Mouse (Mus musculus) hindbrain, embryonic 16.5 days (tissue): ENCODE results near the gene Neurod4. TPM values are rescaled to one million over a fixed set of nuclear protein-coding genes. Genes with fewer than 3 reads are reported as not detected.
A peak's percentile ranks its signal among the peaks of the same experiment; 100 is the strongest.
"Not testable (repeated sequence)": the region's sequence is repeated elsewhere in the genome, so short reads cannot be mapped to it uniquely, and the experiment has no call there.

Source experiments
- ATAC-seq: fragments of 200-750 bp; cut with Nextera tagmentation; 2 replicates; pipeline ENCODE4 v1.8.0; 2017; ENCODE audit warnings: moderate TSS enrichment, moderate library complexity
- H3K27ac ChIP-seq: fragments of 300-500 bp; sonication (generic); 2 replicates; pipeline ENCODE4 v1.5.1; 2014; ENCODE audit warnings: low read depth, mild to moderate bottlenecking, control low read depth, low read length, moderate library complexity
- H3K27me3 ChIP-seq: fragments of 300-500 bp; sonication (generic); replicated peaks from 2 replicates; pipeline ENCODE4 v1.6.1; 2014; ENCODE audit warnings: low read length; ENCODE audit not compliant: control insufficient read depth, insufficient read depth
- H3K36me3 ChIP-seq: fragments of 300-500 bp; sonication (generic); 2 replicates; pipeline ENCODE4 v1.6.1; 2014; ENCODE audit warnings: mild to moderate bottlenecking, low read length, moderate library complexity, mixed read lengths; ENCODE audit not compliant: control insufficient read depth, insufficient read depth
- H3K4me1 ChIP-seq: fragments of 300-500 bp; sonication (generic); 2 replicates; pipeline ENCODE4 v1.6.1; 2014; ENCODE audit warnings: low read depth, low read length; ENCODE audit not compliant: control insufficient read depth, insufficient read depth
- H3K4me2 ChIP-seq: fragments of 300-500 bp; sonication (generic); 2 replicates; pipeline ENCODE4 v1.6.1; 2014; ENCODE audit warnings: mild to moderate bottlenecking, low read length, control low read depth, moderate library complexity
- H3K4me3 ChIP-seq: fragments of 300-500 bp; sonication (generic); 2 replicates; pipeline ENCODE4 v1.5.1; 2014; ENCODE audit warnings: mild to moderate bottlenecking, low read length, control low read depth, moderate library complexity
- H3K9ac ChIP-seq: fragments of 300-500 bp; sonication (generic); 2 replicates; pipeline ENCODE4 v1.6.1; 2014; ENCODE audit warnings: low read depth, mild to moderate bottlenecking, control low read depth, low read length, moderate library complexity
- H3K9me3 ChIP-seq: fragments of 300-500 bp; sonication (generic); 2 replicates; pipeline ENCODE4 v1.6.1; 2014; ENCODE audit warnings: mild to moderate bottlenecking, low read length, moderate library complexity; ENCODE audit not compliant: control insufficient read depth
- WGBS: fragments of 180-500 bp; shearing (Covaris S2); extraction: QIAGEN DNeasy Blood & Tissue Kit; methylation state at CpG from one replicate; pipeline ENCODE4 v1.1.7; 2014; 5-methylcytosine and 5-hydroxymethylcytosine counted together
- polyA plus RNA-seq: library from polyadenylated mRNA; unstranded; fragments of >200 nt; fragmentation: Nextera tagmentation; extraction: Ambion mirVana; gene quantifications from 2 replicates; pipeline ENCODE4 v1.2.1, GENCODE M21; 2015

Gene Neurod4
- polyA plus RNA-seq, 1 experiment from 2014 or later: 1.5 TPM

GRCm38 (mm10) chr10:130311534-130312227 lies 31.6 kb upstream of the Neurod4 start:
- H3K36me3 ChIP-seq: no peaks in the 10 kb centered on the region
- no peaks in the 10 kb centered on the region for H3K9me3 ChIP-seq
- no peak overlapping the region for H3K27ac ChIP-seq
- H3K4me1 ChIP-seq: no peaks in the 10 kb centered on the region
- no peak overlapping the region for H3K4me2 ChIP-seq
- no peak for ATAC-seq
- no peaks in the 10 kb centered on the region for H3K27me3 ChIP-seq
- 89% methylated on average over 2 of the region's 2 CpGs for WGBS
- H3K9ac ChIP-seq: no peak overlapping the region
- no peak overlapping the region for H3K4me3 ChIP-seq

- H3K36me3 ChIP-seq, H3K4me2 ChIP-seq, ATAC-seq, H3K9me3 ChIP-seq, H3K9ac ChIP-seq, H3K27me3 ChIP-seq, H3K27ac ChIP-seq, H3K4me1 ChIP-seq, H3K4me3 ChIP-seq: not testable (repeated sequence)
- WGBS: 81% methylated on average over 3 of the region's 5 CpGs
These were observed 24.1 kb upstream of the Neurod4 start for GRCm38 (mm10) chr10:130304138-130304537.

- 15% methylated on average over 4 of the region's 4 CpGs for WGBS
- not testable (repeated sequence) for H3K27ac ChIP-seq, ATAC-seq
These were observed 18.7 kb upstream of the Neurod4 start for GRCm38 (mm10) chr10:130298748-130299147.

GRCm38 (mm10) chr10:130293741-130294408 lies 13.8 kb upstream of the Neurod4 start:
- H3K4me2 ChIP-seq: no peak overlapping the region
- 0 out of 2 replicates have a peak, but pooled peaks have one; percentile 52 for ATAC-seq
- no peaks in the 10 kb centered on the region for H3K36me3 ChIP-seq
- no peak overlapping the region for H3K4me3 ChIP-seq
- no peaks in the 10 kb centered on the region for H3K9me3 ChIP-seq
- H3K4me1 ChIP-seq: no peaks in the 10 kb centered on the region; the same call in 1 of the 2 replicates
- WGBS: 8% methylated on average over 3 of the region's 3 CpGs
- no peak overlapping the region for H3K27ac ChIP-seq
- H3K9ac ChIP-seq: no peak overlapping the region
- no peaks in the 10 kb centered on the region for H3K27me3 ChIP-seq

More at GRCm38 (mm10) chr10:130298748-130299147, 18.7 kb upstream of the Neurod4 start:
- H3K9ac ChIP-seq, H3K4me1 ChIP-seq, H3K36me3 ChIP-seq, H3K27me3 ChIP-seq, H3K9me3 ChIP-seq, H3K4me2 ChIP-seq, H3K4me3 ChIP-seq: not testable (repeated sequence)

GRCm38 (mm10) chr10:130288007-130288406 lies 8.0 kb upstream of the Neurod4 start:
- Histone ChIP-seq H3K9me3 (no peaks in the 10 kb centered on the region), H3K9ac (no peak overlapping the region), H3K27ac (no peak overlapping the region), H3K4me2 (no peak overlapping the region), H3K36me3 (no peaks in the 10 kb centered on the region), H3K27me3 (no peaks in the 10 kb centered on the region), H3K4me1 (no peaks in the 10 kb centered on the region), H3K4me3 (no peak overlapping the region)
- 43% methylated on average over 3 of the region's 3 CpGs for WGBS
- no peak for ATAC-seq

GRCm38 (mm10) chr10:130287201-130287600 lies 7.2 kb upstream of the Neurod4 start:
- Histone ChIP-seq H3K9me3 (no peaks in the 10 kb centered on the region), H3K4me1 (no peaks in the 10 kb centered on the region), H3K4me3 (no peak overlapping the region), H3K4me2 (no peak overlapping the region), H3K36me3 (no peaks in the 10 kb centered on the region), H3K27ac (no peak overlapping the region), H3K27me3 (no peaks in the 10 kb centered on the region), H3K9ac (no peak overlapping the region)
- 61% methylated on average over 1 of the region's 1 CpGs for WGBS
- ATAC-seq: no peak

GRCm38 (mm10) chr10:130281982-130282449 lies 2.0 kb upstream of the Neurod4 start:
- no peaks in the 10 kb centered on the region for H3K9me3 ChIP-seq
- 13% methylated on average over 1 of the region's 1 CpGs for WGBS
- peak; percentile 84 for ATAC-seq

GRCm38 (mm10) chr10:130276496-130276895 lies 3.5 kb downstream of the Neurod4 start:
- 74% methylated on average over 2 of the region's 2 CpGs for WGBS
- Histone ChIP-seq H3K27me3 (no peaks in the 10 kb centered on the region), H3K4me1 (no peaks in the 10 kb centered on the region), H3K9ac (no peak overlapping the region), H3K36me3 (no peaks in the 10 kb centered on the region), H3K9me3 (no peaks in the 10 kb centered on the region), H3K4me3 (no peak overlapping the region), H3K4me2 (no peak overlapping the region), H3K27ac (no peak overlapping the region)
- ATAC-seq: no peak

More at GRCm38 (mm10) chr10:130281982-130282449, 2.0 kb upstream of the Neurod4 start:
- Histone ChIP-seq H3K36me3 (no peaks in the 10 kb centered on the region), H3K4me2 (no peak overlapping the region), H3K4me3 (no peak overlapping the region), H3K27ac (no peak overlapping the region), H3K27me3 (no peaks in the 10 kb centered on the region), H3K9ac (no peak overlapping the region), H3K4me1 (no peaks in the 10 kb centered on the region)

GRCm38 (mm10) chr10:130275759-130276158 lies 4.3 kb downstream of the Neurod4 start:
- no peak overlapping the region for H3K9ac ChIP-seq
- ATAC-seq: peak; percentile 56; the same call in 1 of the 2 replicates
- H3K27ac ChIP-seq: no peak overlapping the region
- 34% methylated on average over 2 of the region's 2 CpGs for WGBS
- no peaks in the 10 kb centered on the region for H3K4me1 ChIP-seq
- H3K4me3 ChIP-seq: no peak overlapping the region
- no peaks in the 10 kb centered on the region for H3K36me3 ChIP-seq
- H3K27me3 ChIP-seq: no peaks in the 10 kb centered on the region
- no peak overlapping the region for H3K4me2 ChIP-seq
- H3K9me3 ChIP-seq: no peaks in the 10 kb centered on the region
